Mouse (Mus musculus): Measurements from ENCODE around the gene Gm16181.

Gene Gm16181

DNA sequence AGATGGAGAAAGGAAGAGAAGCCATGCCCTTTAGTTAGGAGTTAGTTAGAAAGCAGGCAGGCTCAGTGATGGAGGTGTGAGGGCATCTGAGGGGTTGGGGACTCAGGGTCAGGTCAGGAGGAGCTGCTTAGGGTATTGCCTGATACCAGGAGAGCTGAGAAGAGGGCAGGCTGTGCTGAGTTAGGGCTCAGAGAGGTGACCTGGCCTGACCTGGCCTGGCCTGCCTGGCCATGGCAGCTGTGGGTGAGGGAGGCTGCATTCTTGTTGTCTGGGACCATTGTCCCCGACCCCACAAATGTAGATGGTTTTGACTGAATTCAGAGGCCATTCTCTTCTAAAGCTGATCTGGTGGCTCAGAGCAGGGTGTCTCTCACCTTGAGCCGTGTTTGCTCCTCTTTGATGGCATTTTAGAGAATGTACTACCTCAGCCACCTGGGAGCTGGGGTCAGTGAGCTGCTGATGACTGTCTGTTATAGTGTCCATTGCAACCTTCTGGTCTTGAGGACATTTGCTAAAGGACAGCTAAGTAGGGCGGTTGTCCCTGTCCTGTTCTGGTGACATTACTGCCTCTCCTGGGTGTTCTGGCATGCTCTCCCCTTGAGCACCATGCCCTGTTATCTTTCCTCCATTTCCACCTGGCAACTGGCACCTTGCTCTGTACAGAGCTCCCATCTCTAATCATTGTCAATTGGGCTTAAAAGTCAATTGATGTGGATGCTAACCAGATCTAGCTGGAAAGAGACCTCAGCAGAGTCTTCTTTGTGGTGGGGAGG, 29.9 kb downstream of the Gm16181 start:
- DNase-seq (ENCODE audit: extremely low spot score): no peak

DNA sequence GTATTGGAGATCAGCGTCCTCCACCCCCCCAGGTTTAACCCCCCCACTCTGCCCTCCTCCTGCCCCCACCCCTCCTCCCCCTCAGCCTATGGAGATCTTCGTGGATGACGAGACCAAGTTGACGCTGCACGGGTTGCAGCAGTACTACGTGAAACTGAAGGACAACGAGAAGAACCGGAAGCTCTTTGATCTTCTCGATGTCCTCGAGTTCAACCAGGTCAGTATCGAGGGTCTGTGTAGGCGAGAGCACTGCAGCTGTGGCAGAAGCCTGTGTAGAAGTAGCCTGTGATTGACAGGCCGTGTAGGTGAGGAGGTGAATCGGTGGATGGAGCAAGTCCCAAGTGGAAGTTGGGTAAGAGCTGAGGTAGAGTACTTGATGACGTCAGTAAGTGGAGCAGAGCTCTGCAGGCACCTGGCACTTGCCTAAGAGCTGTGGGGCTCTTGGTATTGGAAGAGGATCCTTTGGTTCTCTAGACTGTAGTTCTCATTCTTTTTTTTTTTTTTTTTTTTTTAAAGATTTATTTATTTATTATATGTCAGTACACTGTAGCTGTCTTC, 30.6 kb downstream of the Gm16181 start:
- no peak for DNase-seq (ENCODE audit: extremely low spot score)

- DNase-seq (ENCODE audit: extremely low spot score): no peak
Measured at GRCm38 (mm10) chr17:35251981-35252380, 31.3 kb downstream of the Gm16181 start.

- DNase-seq (ENCODE audit: extremely low spot score): no peak
Measured at GRCm38 (mm10) chr17:35252619-35253292, 32.1 kb downstream of the Gm16181 start.

DNA sequence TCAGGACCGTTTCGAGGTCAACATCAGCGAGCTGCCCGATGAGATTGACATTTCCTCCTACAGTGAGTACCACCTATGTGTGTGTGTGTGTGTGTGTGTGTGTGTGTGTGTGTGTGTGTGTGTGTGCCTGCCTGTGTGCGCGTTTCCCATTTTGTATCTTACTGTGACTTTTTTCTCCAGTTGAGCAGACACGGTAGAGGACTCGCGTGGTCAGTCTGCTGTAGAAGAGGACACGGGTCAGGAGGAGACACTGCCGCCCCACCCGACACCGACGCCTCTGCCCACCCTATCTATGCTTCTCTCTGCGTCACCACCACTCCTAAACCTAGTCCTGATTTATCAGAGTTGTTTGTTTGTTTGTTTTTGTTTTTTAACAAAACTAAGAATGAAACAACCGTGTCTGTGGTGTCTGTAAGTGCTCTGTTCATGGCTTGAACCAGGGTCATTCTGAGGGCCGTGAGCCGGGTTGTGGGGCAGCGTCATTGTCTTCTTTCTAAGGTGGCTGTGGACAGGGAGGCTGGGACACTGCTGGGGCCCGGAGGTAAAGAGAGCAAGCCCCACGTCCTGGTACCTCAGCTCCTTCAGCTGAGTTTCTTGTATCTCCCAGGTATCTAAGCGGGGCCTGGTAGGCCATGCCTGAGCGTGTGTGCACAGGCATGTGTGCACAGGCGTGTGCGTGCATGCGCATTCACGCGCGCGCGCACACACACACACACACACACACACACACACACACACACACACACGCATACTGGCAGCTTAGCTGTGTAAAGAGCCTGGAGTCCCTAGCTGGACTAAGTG, 32.9 kb downstream of the Gm16181 start:
- DNase-seq (ENCODE audit: extremely low spot score): no peak

GRCm38 (mm10) chr17:35254241-35255098, 33.8 kb downstream of the Gm16181 start:
- DNase-seq (ENCODE audit: extremely low spot score): peak; percentile 54

DNA sequence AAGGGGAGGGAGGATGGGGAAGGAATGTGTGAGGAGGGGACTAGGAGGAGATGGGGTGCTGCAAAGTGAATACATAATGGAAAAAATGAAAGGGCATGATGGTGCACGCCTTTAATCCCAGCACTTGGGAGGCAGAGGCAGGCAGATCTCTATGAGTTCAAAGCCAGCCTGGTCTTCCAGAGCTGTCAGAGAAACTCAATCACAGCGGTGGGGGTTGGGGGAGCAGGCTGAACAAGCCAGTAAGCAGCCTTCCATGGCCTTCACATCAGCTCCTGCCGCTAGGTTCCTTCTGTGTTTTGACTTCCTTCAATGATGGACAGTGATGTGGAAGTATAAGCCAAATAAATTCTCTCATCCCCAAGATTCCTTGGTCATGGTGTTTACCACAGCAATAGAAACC, 34.7 kb downstream of the Gm16181 start:
- no peak for DNase-seq (ENCODE audit: extremely low spot score)

- no peak for DNase-seq (ENCODE audit: extremely low spot score)
Measured at GRCm38 (mm10) chr17:35255704-35256103, 35.1 kb downstream of the Gm16181 start.

DNA sequence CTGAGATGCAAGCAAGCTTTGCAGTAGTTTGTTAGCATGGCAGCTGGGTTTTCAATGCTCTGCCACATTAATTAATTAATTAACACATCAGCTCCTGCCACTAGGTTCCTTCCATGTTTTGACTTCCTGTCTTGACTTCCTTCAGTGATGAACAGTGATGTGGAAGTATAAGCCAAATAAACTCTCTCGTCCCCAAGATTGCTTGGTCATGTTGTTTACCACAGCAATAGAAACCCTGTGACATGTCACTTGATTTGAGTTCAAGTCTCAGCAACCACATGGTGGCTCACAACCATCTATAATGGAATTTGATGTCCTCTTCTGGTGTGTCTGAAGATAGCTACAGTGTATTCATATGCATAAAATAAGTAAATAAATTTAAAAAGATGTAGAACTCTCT, 36.7 kb downstream of the Gm16181 start:
- no peak for DNase-seq (ENCODE audit: extremely low spot score)

- DNase-seq (ENCODE audit: extremely low spot score): peak; percentile 85
Measured at GRCm38 (mm10) chr17:35257824-35258491, 37.3 kb downstream of the Gm16181 start.

DNA sequence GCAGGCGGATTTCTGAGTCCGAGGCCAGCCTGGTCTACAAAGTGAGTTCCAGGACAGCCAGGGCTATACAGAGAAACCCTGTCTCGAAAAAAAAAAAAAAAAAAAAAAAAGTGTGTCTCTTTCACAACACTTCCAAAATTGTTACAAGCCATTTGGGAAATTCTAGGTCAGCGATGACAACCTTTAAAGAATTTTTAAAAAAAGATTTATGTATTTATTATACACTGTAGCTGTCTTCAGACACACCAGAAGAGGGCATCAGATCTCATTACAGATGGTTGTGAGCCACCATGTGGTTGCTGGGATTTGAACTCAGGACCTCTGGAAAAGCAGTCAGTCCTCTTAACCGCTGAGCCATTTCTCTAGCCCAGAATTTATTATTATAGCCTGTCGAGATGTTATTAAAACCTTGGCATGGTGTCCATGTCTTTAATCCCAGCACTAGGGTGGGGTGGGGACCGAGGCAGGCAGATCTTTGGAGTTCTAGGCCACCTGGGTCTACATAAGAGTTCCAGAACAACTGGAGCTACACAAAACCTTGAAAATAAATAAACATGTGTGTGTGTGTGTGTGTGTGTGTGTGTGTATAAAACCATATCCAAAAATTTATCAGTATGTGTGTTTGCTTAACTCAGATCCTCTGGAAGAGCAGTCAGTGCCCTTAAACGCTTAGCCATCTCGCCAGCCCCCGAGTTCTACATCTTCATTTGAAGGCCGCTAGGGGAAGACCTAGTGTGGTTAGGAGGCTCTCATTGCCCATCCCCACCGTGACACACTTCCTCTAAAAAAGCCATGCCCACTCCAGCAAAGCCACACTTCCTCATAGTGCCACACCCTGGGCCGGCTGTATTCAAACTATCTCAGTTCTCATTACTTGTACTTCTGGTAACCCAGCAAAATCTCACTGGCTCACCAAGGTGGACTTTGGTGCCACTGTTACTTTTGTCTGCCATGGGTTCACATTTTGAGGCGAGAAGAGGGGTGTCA, 38.2 kb downstream of the Gm16181 start:
- no peak for DNase-seq (ENCODE audit: extremely low spot score)

DNA sequence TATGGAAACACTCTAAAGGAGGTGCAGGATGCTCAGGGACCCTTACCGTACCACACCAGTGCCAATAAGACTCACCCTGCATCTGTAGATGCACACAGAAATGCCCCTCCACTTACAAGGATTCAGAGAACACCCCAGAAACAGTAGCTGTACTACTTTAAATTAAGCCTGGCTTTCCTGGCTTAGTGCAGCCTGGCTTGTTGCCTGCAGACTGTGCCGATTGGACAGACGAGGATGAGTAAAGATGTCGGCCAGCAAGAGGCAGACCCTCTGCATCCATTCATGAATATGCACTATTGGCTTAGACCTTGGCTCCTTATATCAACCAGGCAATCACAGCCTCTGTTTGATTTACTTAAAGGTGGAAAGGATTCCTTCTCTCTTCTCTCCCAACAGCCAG, 39.0 kb downstream of the Gm16181 start:
- DNase-seq (ENCODE audit: extremely low spot score): no peak

DNA sequence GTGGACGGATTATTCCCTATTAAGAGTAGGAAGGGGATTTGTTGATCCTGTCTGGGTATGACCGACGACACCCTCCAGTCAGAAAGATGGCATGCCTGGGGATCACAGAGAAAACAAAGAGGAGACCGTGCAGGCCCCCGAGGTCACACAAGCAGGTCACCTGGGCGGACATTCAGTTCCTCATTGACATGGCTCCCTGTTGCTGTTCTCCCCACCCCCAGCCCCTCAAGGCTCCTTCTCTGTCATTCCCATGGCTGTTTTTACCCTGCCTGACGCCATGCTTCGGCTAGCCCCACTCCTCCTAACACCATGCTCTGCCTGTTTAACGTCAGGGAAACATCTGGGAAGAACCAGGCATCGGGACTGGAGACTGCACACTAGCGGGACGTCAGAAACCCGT, 41.0 kb downstream of the Gm16181 start:
- DNase-seq (ENCODE audit: extremely low spot score): no peak

- DNase-seq (ENCODE audit: extremely low spot score): peak; percentile 85
Measured at GRCm38 (mm10) chr17:35262664-35263522, 42.3 kb downstream of the Gm16181 start, which contains the start of gene H2-D1. H2-D1 (plus strand) TSS chr17:35262730.

DNA sequence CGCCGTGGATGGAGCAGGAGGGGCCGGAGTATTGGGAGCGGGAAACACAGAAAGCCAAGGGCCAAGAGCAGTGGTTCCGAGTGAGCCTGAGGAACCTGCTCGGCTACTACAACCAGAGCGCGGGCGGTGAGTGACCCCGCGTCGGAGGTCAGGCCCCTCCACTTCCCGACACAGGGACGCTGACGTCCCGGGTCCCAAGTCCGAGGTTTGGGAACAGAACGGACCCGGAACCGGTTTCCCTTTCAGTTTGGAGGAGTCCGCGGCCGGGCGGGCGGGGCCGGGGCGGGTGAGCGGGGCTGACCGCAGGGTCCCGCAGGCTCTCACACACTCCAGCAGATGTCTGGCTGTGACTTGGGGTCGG, 42.9 kb downstream of the Gm16181 start:
- DNase-seq (ENCODE audit: extremely low spot score): no peak

GRCm38 (mm10) chr17:35267399-35268086, 46.9 kb downstream of the Gm16181 start:
- no peak for DNase-seq (ENCODE audit: extremely low spot score)

GRCm38 (mm10) chr17:35269653-35270347, 49.2 kb downstream of the Gm16181 start:
- peak; percentile 57 for DNase-seq (ENCODE audit: extremely low spot score)

Measured in embryo, embryonic 9.5 days (tissue).